Mouse (Mus musculus): ENCODE measurements around the gene Casp12. TPM values are rescaled to one million over a fixed set of nuclear protein-coding genes. Genes with fewer than 3 reads are reported as not detected.
A peak's percentile ranks its signal among the peaks of the same experiment; 100 is the strongest.
"Not testable (repeated sequence)": the region's sequence is repeated elsewhere in the genome, so short reads cannot be mapped to it uniquely, and the experiment has no call there.

The Casp12 gene
- total RNA-seq (2021) = 1 to 10 TPM; 4.2 to 5.3 TPM

DNA sequence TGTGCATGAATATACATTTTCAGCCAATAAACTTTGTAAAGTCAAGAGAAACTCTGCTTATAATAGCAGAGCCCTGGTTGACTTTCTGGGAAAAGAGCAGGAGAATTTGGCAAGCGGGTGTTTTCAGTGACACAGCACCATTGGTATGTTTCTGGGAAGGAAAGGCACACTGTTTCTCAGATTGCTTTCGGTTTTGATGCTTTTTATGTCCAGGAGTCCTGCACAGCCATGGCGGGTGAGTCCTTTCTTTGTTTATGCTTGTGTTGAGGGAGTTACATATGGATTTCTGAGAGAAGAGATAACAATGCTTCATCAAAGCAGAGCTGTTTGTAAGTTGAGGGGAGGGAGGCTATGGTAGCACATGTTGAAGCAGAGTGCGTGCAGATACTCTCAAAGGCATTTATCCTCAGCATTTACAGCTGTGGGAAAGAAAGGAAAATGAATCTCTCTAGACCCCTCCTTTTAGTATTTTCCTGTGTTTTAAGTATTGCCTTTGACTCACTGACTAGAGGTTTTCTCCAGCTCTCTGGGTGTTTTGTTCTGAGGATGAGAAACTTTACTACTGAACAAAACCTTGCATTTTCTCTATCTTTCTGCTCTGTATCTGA lies at the start of gene Casp12:
Gene Casp12 (plus strand): TSS at position 140 of the 608 bp plus-strand sequence.
- intact Hi-C loops (cut with DNase I) = no loop called here
- peak; percentile 11 for DNase-seq (ENCODE audit: low spot score)

DNA sequence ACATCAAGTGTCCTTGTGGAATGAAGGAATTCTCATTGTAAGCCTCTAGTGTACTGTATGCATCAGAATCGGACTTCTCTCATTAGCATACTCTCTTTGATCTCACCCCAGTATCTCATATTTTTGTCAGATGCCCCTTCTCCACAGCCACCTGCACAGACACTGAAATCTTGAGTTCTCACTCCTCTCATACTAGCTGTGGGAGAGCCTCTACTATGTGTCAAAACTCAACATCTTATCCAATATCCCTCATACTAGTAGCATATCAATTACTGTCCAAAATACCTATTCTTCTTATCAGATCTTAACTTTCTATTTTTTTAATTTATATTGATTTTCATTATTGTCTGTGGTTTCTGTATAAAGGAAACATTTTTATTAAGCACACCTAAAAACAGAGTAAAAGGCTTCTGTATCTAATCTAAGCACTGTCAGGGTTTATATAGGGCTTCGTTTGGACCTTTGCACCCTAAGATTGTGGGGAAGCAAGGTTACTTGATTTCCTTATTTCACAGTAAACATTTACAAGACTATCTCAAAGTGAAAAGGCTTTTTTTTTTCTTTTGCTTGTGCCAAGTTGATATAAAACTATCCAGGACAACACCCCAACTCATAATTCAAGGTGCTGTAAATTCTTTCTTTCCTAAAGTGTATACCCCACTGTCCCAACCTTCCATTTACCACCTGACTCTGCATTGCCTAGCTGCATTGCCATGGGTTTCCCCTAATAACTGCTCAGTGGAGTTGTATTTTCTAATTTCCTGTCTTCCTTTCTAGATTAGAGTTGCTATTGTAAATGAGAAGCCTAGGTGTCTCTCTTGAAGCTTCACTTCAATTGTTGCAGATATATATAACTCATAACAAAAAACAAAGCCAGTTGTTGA lies 48.6 kb upstream of the Casp12 start:
- intact Hi-C loops (cut with DNase I) = no loop called here
- DNase-seq (ENCODE audit: low spot score) = no peak

DNA sequence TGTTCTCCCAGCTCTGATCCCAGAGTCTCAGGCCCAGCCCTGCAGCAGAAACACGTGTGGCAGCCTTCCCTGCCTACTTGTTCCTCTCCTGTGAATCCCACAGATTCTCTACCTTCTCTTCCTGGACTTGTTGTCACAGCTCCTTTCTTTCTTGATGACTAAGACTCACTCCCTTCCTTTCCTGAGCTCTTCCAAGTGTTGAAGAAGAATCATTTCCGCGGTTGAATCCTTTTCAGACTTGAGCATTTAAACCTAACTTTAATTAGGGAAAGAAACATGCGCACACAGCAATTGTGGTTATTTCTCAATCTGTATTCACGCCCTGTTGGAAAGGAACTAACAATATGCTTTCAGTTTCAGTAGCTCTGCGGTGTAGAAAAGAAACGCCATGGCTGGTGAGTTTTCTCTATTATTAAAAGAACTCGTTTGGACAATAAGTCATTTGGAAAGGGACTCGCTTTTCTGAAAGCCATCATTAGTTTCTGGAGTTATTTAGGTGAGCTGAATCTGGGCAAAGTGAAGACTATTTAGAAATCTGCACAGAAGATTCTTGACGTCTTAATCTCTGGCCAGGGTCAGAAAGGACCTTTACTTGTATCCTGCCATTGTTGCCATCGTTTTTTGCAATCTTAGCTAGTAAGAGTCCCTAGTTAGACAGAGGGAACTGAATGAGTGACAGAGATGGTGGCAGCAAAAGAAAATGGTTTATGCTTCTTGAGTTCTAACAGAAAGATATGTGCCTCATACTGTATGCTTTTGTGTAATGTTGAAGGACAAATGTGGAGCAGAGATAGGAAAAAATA lies 46.7 kb upstream of the Casp12 start, which contains the start of gene Casp1:
Gene Casp1 (plus strand): TSS at position 189 of the 803 bp plus-strand sequence.
- DNase-seq (ENCODE audit: low spot score) = no peak
- intact Hi-C loops (cut with DNase I) = no loop called here

DNA sequence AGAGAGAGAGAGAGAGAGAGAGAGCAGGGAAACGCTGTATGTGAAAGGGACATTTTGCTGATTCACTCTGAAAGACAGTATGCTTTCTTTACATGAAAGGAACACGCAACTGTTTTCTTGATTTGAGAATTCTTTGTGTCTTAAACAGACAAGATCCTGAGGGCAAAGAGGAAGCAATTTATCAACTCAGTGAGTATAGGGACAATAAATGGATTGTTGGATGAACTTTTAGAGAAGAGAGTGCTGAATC lies 46.2 kb upstream of the Casp12 start:
- intact Hi-C loops (cut with DNase I) = no loop called here
- DNase-seq (ENCODE audit: low spot score) = no peak

DNA sequence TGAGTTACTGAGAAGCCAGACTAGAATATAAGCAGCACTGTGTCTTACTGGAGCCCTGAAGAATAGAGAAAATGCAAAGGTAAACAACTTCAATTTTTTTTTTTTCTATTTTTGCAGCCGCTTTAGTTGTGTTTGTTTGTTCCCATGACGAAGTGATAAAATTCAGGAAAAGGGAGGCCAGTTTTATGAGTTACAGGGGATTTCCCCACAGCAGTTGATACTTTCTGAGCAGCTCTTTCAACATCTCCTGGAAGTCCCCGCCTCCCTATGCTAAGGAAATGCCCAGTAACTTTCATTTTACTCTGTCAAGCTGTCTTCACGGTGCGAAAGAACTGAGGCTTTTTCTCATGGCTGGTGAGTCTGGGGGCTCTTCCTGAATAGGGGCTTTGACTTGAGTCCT lies 36.7 kb upstream of the Casp12 start, which contains the start of gene Casp4:
Gene Casp4 (plus strand): TSS at position 268 of the 400 bp plus-strand sequence.
- no peak for DNase-seq (ENCODE audit: low spot score)
- intact Hi-C loops (cut with DNase I) = no loop called here

DNA sequence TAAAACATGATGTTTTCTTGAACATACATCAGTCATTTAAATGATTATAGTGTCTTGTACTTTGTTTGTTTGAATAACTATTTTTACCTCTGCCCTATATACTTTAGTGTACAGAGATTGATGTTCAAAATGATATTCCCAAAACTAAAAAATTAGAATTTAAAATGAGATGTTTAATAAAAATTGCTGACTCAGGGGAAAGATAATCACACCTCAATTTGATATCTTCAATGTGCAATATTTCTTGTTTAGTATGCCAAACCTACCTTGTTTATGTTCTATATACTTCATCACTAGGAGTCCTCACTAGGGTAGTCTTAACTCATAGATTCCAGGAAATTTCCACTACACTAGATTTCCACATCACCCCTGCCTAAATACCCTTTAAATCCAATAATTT lies 35.1 kb upstream of the Casp12 start:
- no peak for DNase-seq (ENCODE audit: low spot score)
- intact Hi-C loops (cut with DNase I) = no loop called here

DNA sequence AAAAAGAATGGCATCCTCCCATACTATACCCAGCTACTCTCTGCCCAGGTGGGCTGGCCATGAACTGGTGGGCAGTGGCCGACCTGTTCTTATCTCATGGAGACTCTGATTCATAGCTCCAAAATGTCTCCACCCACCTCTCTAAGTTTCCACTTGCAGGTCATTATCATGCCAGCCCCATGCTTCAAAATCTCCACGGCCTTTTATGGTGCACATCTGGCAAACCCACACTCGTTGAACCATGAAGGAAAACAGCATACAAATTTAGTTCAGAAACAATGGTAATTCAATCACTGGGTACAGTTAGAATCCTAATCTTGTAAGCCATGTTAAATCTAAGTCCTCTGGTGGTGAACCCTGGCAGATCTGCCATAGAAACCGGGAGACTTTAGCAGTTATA lies 33.8 kb upstream of the Casp12 start:
- no peak for DNase-seq (ENCODE audit: low spot score)
- intact Hi-C loops (cut with DNase I) = no loop called here

DNA sequence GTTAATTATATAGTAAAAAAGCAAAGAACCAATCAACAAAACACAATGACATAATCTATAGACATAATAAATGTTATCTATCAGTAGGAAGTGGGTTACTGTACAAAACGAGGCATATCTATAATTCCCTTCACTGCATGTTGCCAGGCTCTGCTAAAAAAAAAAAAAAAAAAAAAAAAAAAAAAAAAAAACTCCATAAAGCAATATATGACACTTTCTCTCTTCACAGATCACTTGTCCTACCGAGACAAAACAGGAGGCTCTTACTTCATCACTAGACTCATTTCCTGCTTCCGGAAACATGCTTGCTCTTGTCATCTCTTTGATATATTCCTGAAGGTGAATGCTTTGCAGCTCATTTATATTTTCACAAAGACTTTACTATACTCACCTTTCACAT lies 17.0 kb upstream of the Casp12 start:
- no peak for DNase-seq (ENCODE audit: low spot score)
- intact Hi-C loops (cut with DNase I) = no loop called here

DNA sequence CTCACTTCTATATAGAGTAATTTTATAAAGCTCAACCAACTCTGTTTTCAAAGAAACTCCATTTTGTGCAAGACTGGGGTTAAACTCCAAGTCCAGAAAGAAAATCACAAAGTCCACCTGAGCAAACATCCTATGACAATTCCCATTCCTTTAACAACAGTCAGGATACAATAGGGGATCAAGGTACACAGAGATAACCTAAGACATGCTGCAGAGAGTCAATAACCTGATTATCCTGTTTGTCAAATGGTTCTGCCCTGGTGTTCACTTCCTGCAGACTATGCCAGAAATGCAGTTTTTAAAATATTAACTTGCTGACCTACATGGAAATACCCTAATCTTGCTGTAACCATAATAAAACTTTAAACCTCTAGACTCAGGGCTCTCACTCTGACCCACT lies 12.8 kb upstream of the Casp12 start:
- intact Hi-C loops (cut with DNase I) = no loop called here
- DNase-seq (ENCODE audit: low spot score) = no peak

DNA sequence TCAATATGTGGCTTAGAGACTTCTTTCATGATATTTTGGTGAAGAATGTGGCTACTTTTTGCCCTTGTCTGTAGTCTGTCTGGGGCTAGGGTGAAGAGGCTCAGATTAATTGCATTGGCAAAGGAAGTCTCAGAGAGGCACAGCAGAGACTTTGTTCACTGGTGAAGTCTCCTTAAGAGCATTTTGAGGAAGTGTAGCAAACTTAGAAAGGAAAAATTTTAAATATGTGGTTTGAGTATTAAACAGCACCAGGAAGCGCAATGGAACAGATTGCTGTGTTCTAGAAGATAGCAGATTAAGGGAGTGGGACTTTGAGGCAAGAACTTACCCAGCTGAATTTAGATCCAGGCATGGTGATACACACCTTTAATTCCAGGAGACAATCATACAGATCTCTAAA lies 11.8 kb upstream of the Casp12 start:
- intact Hi-C loops (cut with DNase I) = no loop called here

DNA sequence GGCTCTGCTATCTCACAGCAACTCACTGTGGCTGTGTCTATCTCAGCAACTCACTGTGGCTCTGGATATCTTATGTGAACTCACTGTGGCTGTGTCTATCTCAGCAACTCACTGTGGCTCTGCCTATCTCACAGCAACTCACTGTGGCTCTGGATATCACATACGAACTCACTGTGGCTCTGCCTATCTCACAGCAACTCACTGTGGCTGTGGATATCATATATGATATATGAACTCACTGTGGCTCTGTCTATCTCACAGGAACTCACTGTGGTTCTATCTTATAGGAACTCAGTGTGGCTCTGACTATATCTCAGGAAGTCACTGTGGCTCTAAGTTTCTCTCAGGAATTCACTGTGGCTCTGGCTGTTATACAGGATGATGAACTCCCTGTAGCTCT lies 2.1 kb upstream of the Casp12 start:
- no peak for DNase-seq (ENCODE audit: low spot score)
- intact Hi-C loops (cut with DNase I) = no loop called here

More for the DNA sequence above, 11.8 kb upstream of the Casp12 start:
- no peak for DNase-seq (ENCODE audit: low spot score)

DNA sequence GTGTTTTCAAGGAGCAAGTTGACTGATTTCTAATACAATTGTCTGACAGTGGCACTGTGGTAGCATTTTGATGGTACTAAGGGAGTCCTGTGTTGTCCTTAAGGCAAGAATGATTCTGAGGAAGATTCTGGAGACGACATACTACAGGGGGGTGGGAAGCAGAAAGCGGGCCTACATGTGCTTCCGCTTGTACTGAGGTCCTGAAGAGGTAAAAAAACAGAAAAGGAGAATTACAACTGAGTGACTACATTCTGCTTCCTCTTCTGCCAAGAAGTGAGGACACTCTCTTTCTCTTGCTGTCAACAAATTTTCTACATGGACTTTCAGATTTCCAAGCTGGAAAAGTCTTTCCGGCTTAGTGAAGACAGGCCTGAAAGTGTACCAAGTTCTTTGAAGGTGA lies 1.1 kb upstream of the Casp12 start:
- DNase-seq (ENCODE audit: low spot score) = no peak
- intact Hi-C loops (cut with DNase I) = no loop called here

DNA sequence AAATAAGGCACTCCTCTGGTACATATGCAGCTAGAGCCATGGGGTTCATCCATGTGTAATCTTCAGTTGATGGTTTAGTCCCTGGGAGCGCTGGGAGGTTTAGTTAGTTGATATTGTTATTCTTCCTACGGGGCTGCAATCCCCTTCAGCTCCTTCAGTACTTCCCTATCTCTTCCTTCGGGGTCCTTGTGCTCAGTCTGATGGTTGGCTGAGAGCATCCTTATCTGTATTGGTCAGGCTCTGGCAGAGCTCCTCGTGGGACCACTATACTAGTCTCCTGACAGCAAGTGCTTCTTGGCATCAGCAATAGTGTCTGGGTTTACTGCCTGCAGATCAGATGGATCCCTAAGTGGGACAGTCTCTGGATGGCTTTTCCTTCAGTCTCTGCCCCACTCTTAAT lies 2.2 kb downstream of the Casp12 start:
- no peak for DNase-seq (ENCODE audit: low spot score)
- intact Hi-C loops (cut with DNase I) = no loop called here

DNA sequence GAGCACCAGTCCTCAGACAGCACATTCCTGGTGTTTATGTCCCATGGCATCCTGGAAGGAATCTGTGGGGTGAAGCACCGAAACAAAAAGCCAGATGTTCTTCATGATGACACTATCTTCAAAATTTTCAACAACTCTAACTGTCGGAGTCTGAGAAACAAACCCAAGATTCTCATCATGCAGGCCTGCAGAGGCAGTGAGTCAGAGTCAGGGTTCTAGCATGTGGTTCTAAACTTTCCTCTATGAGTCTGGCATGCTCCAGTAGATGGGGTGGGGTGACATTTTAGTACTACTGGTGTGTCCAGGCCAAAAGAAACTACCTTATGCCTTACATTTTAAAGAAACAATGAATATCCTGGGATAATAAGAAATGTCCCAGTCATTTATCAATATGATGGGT lies 8.4 kb downstream of the Casp12 start:
- no peak for DNase-seq (ENCODE audit: low spot score)
- intact Hi-C loops (cut with DNase I) = no loop called here

DNA sequence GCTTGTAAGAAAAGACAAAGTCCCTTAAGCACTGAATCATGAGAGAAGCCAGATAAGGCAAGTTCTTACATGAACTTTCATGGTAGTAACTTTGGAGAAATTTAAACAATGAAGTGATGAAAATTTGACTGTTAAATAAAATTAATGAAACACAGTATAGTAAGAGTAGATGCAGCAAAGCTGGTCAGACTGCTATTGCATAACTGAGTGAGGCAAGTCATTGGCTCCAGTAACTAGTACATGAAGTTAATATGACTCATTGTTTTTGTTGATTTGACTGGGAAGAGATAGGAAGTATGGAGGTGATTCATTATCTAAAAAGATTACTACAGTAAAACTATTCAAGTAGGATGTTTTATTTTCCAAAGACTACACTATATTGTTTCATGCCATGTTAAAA lies 11.6 kb downstream of the Casp12 start:
- intact Hi-C loops (cut with DNase I) = no loop called here
- no peak for DNase-seq (ENCODE audit: low spot score)

DNA sequence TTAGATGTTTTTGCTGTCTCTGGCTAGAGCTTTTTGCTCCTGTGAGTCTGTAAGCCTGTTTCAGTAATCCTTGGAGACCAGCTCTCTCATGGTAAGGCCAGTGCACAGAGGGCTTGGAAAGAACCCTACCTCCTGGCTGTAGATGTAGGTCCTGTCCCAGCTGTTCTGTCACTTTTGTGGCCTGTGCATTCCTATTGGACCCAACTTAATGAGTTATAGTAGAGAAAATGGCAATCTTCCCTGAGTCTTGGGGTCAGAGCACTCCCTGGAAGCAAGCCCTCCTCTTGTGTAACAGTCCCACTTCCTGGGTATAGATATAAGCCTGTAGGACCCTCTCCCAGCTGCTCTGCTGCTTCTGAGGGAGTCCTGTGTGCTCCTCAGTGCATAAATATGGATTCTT lies 48.3 kb downstream of the Casp12 start:
- no peak for DNase-seq (ENCODE audit: low spot score)
- intact Hi-C loops (cut with DNase I) = no loop called here

DNA sequence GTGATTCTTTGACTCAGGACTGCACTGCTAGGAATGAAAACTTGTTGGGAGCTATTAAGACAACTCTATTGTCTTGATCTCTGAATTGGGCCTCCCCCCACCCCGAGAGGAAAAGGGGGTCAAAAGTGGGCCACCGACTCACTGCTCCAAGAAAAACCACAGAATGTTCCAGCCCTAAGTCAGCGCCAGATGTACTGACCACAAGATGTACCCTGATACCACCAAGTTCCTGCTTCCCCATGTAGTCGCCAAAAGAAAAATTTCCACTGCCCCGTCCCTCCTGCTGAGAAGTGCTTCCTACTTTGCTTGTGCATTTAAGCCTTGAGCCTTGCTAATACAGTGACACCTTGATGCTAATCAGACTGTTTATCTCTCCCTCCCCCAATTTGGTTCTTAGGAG lies 50.6 kb downstream of the Casp12 start:
- DNase-seq (ENCODE audit: low spot score); intact Hi-C loops (cut with DNase I): not testable (repeated sequence)

DNA sequence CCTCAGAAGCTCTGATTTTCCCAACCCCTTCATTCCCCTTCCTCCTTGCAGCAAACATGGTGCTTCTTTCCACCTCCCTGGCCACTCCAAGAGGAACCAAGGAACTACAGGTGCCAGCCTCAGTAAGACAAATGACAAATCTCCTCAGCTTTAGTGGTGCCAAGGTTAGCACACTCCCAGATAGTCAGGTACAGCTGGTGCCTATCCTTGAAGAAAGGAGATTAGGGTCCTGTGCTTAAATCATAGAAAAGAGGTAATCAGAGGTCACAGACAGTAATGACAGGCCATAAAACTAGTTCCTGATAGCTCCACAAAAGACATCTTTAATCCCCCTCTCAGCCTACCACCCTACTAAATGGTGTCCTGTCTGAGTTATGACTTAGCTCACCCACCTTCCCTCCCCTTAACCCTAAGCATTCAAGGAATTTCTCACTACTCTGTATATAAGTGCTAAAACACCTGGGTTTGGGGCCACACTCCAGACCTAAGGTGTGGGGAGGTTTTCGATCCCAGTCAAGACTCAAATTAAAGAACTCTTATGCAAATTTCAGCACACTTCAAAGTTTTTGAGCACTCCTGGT lies 65.8 kb downstream of the Casp12 start:
- DNase-seq (ENCODE audit: low spot score) = no peak
- intact Hi-C loops (cut with DNase I) = no loop called here

DNA sequence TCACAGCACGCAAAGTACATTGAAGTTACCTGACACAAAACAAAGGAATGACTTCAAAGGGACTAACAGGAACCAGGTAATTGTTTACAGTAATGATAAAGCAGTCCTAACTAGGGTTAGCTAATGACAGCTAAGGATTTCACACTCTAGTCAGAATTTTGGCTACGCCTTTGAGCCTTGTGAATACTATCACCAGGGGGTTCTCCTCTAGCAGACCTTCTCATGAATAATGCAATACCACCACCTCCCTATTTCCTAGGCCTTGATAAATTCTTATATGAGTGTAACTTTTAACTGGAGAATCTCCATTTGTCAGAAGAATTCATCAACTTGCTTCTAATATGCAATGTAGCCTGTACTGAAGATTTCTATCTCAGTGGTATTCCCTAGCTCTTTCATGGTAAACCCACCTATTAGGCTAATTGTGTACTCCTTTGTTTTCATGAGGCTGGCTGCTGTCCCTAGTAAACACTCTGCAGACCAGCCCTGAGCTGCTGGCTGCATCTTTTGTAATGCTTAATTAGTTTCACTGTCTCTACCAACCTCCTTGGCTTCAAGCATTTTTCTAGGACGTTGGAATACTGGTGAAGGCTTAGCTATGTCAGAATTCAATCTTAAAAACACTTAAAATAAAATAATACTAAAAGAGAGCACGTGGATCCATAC lies 67.3 kb downstream of the Casp12 start:
- intact Hi-C loops (cut with DNase I) = no loop called here

DNA sequence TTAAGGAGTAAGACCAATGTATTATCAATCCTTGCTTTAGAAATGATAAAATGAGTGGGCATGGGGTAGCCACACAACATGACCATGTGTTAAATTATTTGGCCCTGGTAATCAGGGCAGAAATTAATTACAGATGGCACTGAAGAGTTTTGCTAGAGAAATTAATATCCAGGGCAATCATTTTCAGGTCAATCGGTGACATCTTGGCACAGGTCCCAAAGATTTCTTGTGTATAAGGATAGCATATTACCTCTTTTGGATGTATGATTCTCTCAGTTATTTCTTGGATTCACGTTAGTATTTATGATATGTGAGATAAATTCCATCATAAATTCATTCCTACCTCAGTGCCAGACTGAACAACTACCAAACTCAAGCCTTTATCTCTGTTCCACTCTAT lies 72.6 kb downstream of the Casp12 start:
- intact Hi-C loops (cut with DNase I) = no loop called here
- DNase-seq (ENCODE audit: low spot score) = no peak

More for the DNA sequence above, 67.3 kb downstream of the Casp12 start:
- DNase-seq (ENCODE audit: low spot score) = no peak

All from heart, postnatal 25 days (tissue).